Mouse (Mus musculus) embryonic facial prominence, embryonic 12.5 days (tissue): ENCODE data around the gene Fam160b1. TPM values are rescaled to one million over a fixed set of nuclear protein-coding genes. Genes with fewer than 3 reads are reported as not detected.

Source experiments
- ATAC-seq: fragments of 200-750 bp; cut with Nextera tagmentation; 2 replicates; pipeline ENCODE4 v1.8.0; 2017; ENCODE audit not compliant: insufficient number of reproducible peaks, insufficient read depth, low FRiP score, low TSS enrichment
- H3K27ac ChIP-seq: fragments of 300-500 bp; sonication (generic); 2 replicates; pipeline ENCODE4 v1.5.1; 2016; ENCODE audit warnings: mild to moderate bottlenecking
- H3K27me3 ChIP-seq: fragments of 300-500 bp; sonication (generic); 2 replicates; pipeline ENCODE4 v1.6.1; 2016; ENCODE audit warnings: mild to moderate bottlenecking, moderate library complexity
- H3K36me3 ChIP-seq: fragments of 300-500 bp; sonication (generic); 2 replicates; pipeline ENCODE4 v1.6.1; 2016; ENCODE audit warnings: mild to moderate bottlenecking
- H3K4me1 ChIP-seq: fragments of 300-500 bp; sonication (generic); 2 replicates; pipeline ENCODE4 v1.6.1; 2016
- H3K4me2 ChIP-seq: fragments of 300-500 bp; sonication (generic); replicated peaks from 2 replicates; pipeline ENCODE4 v1.6.1; 2016; ENCODE audit warnings: mild to moderate bottlenecking, moderate library complexity
- H3K4me3 ChIP-seq: fragments of 300-500 bp; sonication (generic); 2 replicates; pipeline ENCODE4 v1.5.1; 2016; ENCODE audit warnings: mild to moderate bottlenecking
- H3K9ac ChIP-seq: fragments of 300-500 bp; sonication (generic); 2 replicates; pipeline ENCODE4 v1.6.1; 2016; ENCODE audit warnings: mild to moderate bottlenecking, moderate library complexity
- H3K9me3 ChIP-seq: fragments of 300-500 bp; sonication (generic); 2 replicates; pipeline ENCODE4 v1.6.1; 2016; ENCODE audit warnings: mild to moderate bottlenecking, moderate library complexity
- WGBS: fragments of 180-500 bp; shearing (Covaris S2); methylation state at CpG from one replicate; pipeline ENCODE4 v1.1.7; 2016; 5-methylcytosine and 5-hydroxymethylcytosine counted together
- polyA plus RNA-seq: library from polyadenylated mRNA; unstranded; fragments of >200 nt; fragmentation: Nextera tagmentation; extraction: Ambion mirVana; gene quantifications from 2 replicates; pipeline ENCODE4 v1.2.1, GENCODE M21; 2016

Gene Fam160b1
- polyA plus RNA-seq, 1 experiment from 2014 or later, result 18.3 TPM

DNA sequence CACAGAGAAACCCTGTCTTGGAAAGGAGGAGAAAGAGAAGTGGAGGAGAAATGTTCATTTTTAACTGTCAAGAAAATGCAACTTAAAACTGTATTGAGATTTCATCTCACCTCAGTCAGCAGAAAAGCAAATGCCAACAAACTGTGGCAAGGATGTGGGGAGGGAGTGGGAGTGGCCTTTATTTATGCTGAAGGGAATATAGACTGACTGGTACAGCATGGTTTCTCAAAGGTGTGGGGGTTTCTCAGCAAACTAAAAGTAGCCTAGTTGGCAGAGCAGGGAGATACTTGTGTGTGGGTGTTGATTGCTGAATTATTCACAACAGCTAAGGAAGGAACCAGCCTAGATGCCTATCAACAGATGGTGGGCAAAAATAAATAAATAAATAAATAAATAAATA is 32.8 kb upstream of the Fam160b1 start:
- Histone ChIP-seq H3K27me3 (no peaks in the 10 kb centered on the region), H3K36me3 (no peaks in the 10 kb centered on the region), H3K4me3 (no peak overlapping the region), H3K4me2 (no peak overlapping the region), H3K4me1 (no peaks in the 10 kb centered on the region), H3K9ac (no peak overlapping the region), H3K27ac (no peak overlapping the region), H3K9me3 (no peaks in the 10 kb centered on the region)
- no peak for ATAC-seq

DNA sequence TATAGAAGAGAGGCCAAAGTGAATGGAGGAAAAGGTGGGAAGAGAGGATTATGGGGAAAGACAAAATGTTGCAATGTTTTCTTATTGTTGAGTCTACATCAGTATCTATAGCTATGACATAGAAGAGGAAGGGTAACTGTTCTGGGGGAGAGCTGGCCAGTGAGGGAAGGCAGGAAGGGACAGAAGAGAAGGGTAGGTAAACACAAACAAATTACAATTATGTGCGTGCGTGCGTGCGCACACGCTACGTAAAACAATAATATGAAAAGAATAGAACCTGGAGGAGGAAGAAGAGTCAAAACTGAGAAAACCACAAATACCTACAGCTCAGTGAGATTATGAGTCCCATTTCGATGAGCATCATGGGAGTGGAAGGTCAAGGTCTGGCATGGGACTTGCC is 32.2 kb upstream of the Fam160b1 start:
- no peak overlapping the region for H3K9ac ChIP-seq
- no peaks in the 10 kb centered on the region for H3K9me3 ChIP-seq
- no peak overlapping the region for H3K4me2 ChIP-seq
- ATAC-seq, result no peak
- WGBS, result 99% methylated on average over 7 of the region's 7 CpGs
- H3K4me1 ChIP-seq, result no peaks in the 10 kb centered on the region
- H3K27me3 ChIP-seq, result no peaks in the 10 kb centered on the region
- no peak overlapping the region for H3K4me3 ChIP-seq
- no peaks in the 10 kb centered on the region for H3K36me3 ChIP-seq
- H3K27ac ChIP-seq, result no peak overlapping the region

DNA sequence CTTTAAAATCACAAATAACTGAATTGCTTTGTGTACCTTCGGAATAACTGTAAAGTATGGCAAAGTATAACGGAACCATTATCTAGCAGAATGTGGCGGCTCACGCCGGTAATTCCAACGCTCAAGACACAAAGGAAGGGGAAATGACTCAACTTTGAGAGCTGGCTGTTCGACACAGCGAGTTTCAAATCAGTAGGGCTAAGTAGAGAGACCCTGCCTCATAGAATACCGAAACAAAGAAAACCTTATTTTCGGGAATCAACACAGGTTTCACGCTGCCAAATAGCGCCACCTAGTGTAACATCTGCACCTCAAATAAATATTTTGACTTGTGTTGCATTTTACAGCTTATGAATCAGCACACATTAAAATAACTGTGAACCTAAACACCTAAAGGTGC is 31.7 kb upstream of the Fam160b1 start:
- H3K36me3 ChIP-seq, result no peaks in the 10 kb centered on the region
- H3K9me3 ChIP-seq, result no peaks in the 10 kb centered on the region
- 61% methylated on average over 12 of the region's 12 CpGs for WGBS
- H3K27ac ChIP-seq, result no peak overlapping the region
- no peak overlapping the region for H3K9ac ChIP-seq
- no peak overlapping the region for H3K4me2 ChIP-seq
- no peaks in the 10 kb centered on the region for H3K4me1 ChIP-seq
- no peak overlapping the region for H3K4me3 ChIP-seq
- no peaks in the 10 kb centered on the region for H3K27me3 ChIP-seq
- no peak for ATAC-seq

DNA sequence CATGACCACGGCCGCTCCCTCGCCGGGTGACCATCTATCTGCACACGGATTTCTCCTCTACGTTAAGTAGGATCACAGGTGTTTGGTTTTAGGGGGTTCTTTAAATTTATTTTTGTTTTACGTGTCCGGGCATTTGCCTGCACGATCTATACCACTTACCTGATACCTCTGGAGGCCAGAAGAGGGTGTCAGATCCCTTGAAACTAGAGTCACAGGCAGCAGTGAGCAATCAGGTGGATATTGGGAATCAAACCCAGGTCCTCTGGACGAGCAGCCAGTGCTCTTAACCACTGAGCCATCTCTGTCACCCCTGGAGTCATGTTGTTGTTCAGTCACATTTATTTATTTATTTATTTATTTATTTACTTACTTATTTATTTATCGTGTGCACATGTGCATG is 30.2 kb upstream of the Fam160b1 start:
- Histone ChIP-seq H3K9ac (no peak overlapping the region), H3K4me3 (no peak overlapping the region), H3K9me3 (no peaks in the 10 kb centered on the region), H3K4me1 (no peaks in the 10 kb centered on the region), H3K27ac (no peak overlapping the region), H3K4me2 (no peak overlapping the region), H3K36me3 (no peaks in the 10 kb centered on the region), H3K27me3 (no peaks in the 10 kb centered on the region)
- WGBS, result 74% methylated on average over 11 of the region's 11 CpGs
- ATAC-seq, result no peak

DNA sequence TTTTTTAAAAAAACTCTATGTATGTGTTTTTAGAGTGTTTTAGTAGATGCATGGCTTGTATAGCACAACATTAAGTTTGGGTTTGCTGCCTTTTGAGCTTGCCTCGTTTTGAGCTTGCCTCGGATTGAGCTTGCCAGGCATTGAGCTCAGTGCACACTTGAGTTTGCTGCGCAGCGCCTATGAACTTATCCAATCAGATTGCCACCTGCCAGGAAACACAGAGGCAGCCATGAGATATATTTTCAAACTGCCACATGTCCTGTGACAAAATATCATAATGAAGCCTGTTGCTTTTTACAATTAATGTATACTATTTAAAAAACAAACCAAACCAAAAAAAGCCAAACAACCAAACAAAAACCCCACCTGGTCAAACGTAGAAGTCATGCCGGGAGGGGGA is 29.2 kb upstream of the Fam160b1 start:
- no peaks in the 10 kb centered on the region for H3K4me1 ChIP-seq

DNA sequence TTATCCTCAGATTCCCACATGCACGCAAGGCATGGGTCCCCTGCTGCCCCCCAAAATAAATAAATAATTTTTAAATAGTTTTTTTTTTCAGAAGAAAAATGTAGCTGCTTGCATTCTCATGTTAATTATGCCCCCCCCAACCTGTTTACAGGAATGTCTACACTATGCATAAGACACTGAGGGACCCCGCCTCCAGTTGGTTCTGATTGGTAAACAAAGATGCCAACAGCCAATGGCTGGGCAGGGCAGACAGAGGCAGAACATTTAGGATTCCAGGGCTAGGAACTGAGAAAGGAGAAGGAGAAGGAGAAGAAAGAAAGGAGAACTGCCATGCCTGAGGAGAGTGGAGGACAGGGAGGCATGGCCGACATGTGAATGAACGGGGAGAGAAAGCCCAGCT is 27.1 kb upstream of the Fam160b1 start:
- no peak for ATAC-seq
- no peak overlapping the region for H3K4me2 ChIP-seq
- H3K27ac ChIP-seq, result no peak overlapping the region
- no peaks in the 10 kb centered on the region for H3K9me3 ChIP-seq
- H3K9ac ChIP-seq, result no peak overlapping the region
- H3K4me1 ChIP-seq, result no peaks in the 10 kb centered on the region
- H3K27me3 ChIP-seq, result no peaks in the 10 kb centered on the region
- H3K36me3 ChIP-seq, result no peaks in the 10 kb centered on the region
- no peak overlapping the region for H3K4me3 ChIP-seq
- 88% methylated on average over 4 of the region's 4 CpGs for WGBS

More for the DNA sequence above, 29.2 kb upstream of the Fam160b1 start:
- no peaks in the 10 kb centered on the region for H3K36me3 ChIP-seq
- no peaks in the 10 kb centered on the region for H3K27me3 ChIP-seq
- no peaks in the 10 kb centered on the region for H3K9me3 ChIP-seq
- WGBS, result 82% methylated on average over 6 of the region's 6 CpGs
- no peak overlapping the region for H3K4me2 ChIP-seq
- H3K27ac ChIP-seq, result no peak overlapping the region
- no peak overlapping the region for H3K9ac ChIP-seq
- H3K4me3 ChIP-seq, result no peak overlapping the region
- ATAC-seq, result no peak

DNA sequence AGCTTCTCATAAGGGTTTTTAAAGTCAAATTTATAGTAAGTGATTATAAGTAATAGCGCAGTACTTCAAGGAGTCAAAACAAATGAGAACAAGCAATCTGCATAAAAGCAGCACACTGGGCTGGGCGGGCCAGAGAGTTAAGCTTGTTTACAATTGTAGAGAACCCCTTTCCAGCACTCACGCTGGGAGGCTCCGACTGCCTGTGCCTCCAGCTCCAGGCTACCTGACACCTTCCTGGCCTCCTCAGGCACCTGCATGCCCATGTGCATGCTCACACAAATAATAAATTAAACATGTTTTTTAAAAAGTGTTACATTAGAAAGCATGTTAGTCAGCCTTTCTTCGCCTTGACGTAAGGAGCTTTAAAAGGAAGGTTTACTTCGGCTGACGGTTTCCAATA is 25.3 kb upstream of the Fam160b1 start:
- ATAC-seq, result no peak
- Histone ChIP-seq H3K27ac (no peak overlapping the region), H3K36me3 (no peaks in the 10 kb centered on the region), H3K27me3 (no peaks in the 10 kb centered on the region), H3K4me2 (no peak overlapping the region), H3K4me1 (no peaks in the 10 kb centered on the region), H3K4me3 (no peak overlapping the region), H3K9me3 (no peaks in the 10 kb centered on the region), H3K9ac (no peak overlapping the region)
- WGBS, result 47% methylated on average over 8 of the region's 8 CpGs

DNA sequence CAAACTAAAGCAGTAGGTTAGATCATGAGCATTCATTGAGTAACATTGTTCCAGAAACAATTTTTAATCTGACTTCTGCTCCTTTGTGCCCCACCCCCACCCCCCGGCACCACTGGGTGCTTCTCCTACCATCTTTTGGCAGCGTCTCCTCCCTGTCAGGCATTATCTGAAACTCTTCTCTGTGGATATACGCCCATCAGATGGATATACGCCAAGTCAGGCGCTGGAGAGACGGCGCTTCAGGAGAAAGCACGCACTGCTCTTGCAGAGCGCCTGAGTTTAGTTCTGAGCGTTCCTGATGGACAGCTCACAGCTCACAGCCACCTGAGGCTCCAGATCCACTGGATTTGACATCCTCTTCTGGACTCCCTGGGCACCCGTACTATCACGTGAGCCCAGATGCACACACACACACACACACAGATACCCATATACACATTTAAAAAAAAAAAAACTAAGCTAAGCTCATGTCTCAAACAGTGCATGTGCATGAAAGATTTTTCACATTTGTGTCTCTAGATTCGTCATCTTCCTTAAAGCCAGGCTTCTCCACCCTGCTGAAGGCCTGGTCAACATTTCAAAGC is 21.1 kb upstream of the Fam160b1 start:
- Histone ChIP-seq H3K27ac (no peak overlapping the region), H3K4me1 (no peaks in the 10 kb centered on the region), H3K9me3 (no peaks in the 10 kb centered on the region), H3K9ac (no peak overlapping the region), H3K4me3 (no peak overlapping the region), H3K4me2 (no peak overlapping the region), H3K36me3 (no peaks in the 10 kb centered on the region), H3K27me3 (no peaks in the 10 kb centered on the region)
- ATAC-seq, result no peak
- 87% methylated on average over 13 of the region's 13 CpGs for WGBS

DNA sequence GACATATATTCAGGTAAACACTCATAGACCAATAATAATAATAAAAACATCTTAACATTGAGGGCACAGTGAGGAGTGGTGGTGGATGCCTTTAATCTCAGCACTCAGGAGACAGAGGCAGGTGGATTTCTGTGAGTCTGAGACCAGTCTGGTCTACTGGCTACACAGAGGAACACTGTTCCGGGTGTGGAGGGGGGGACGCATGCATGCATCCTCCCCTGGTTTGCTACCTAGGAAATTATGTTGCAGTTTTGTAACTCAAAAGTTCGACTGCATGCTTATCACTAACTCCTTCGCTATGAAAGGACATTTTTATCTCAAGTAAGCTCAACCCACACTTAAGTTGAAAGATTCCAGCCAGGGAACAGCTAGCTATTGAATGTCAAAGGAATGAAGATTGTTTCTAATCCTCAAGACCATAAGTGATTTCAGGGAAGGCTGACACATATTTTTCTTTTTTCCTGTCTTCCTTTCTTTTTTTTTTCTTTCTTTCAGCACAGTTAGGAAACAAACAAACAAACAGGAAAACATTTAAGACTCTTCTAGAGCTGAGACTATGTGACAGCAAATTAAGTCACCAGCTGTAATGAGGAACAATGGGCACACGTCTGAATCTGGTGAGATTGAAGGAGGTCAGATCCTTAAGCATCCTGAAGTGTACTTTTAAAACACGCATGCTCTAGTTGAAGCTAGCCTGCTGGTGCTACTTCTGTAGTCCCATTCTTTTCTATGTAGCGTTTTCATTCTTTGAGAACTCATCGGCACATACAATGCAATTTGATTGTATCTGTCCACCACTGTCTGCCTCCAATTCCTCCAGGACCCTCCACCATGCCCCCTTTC is 19.4 kb upstream of the Fam160b1 start:
- 77% methylated on average over 8 of the region's 8 CpGs for WGBS
- Histone ChIP-seq H3K4me2 (no peak overlapping the region), H3K4me1 (no peaks in the 10 kb centered on the region), H3K9ac (no peak overlapping the region), H3K4me3 (no peak overlapping the region), H3K9me3 (no peaks in the 10 kb centered on the region), H3K27ac (no peak overlapping the region), H3K27me3 (no peaks in the 10 kb centered on the region), H3K36me3 (no peaks in the 10 kb centered on the region)
- no peak for ATAC-seq

DNA sequence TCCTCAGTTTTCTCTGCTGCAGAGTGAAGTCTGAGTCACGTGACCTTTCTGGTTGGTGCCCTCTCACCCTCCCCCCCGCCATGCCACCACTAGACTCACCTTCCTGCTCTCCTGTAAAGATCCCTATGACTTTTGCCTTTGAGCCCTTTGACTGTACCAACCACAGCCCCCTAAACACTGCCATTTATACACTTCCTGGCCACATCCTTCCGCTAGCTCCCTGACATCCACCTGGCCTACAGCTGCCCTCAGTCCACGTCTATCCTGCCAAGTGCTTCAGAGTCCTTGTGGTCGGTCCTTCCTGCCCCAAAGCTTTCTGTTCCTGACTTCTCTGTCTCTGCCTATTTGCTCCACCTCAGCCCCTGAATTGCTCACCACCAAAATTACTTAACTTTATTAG is 16.6 kb upstream of the Fam160b1 start:
- Histone ChIP-seq H3K27ac (no peak overlapping the region), H3K36me3 (no peaks in the 10 kb centered on the region), H3K27me3 (no peaks in the 10 kb centered on the region), H3K4me3 (no peak overlapping the region), H3K9ac (no peak overlapping the region), H3K4me1 (no peaks in the 10 kb centered on the region), H3K9me3 (0 out of 2 replicates have a peak, but pooled peaks cover 3% of the 10 kb centered on the region), H3K4me2 (no peak overlapping the region)
- WGBS, result 82% methylated on average over 5 of the region's 5 CpGs
- no peak for ATAC-seq

DNA sequence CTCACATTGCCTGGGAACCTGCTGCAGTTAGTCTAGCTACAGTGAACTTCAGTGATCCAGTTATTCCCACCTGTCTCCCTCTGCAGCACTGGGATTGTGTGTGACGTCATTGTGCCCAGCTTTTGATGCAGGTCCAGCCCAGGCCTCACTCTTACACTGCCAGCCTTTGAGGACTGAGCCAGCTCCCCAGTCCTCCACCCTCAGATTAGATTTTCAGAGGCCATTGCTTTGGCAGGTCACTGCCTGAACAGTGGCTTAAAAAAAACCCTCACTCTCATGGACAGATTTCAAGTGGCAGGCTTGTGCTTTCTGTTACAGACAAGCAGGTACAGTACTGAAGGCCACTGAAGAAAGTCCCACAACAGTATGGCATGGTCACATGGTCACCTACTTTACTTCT is 15.8 kb upstream of the Fam160b1 start:
- ATAC-seq, result no peak
- no peaks in the 10 kb centered on the region for H3K27me3 ChIP-seq
- no peaks in the 10 kb centered on the region for H3K4me1 ChIP-seq
- no peak overlapping the region for H3K4me3 ChIP-seq
- H3K4me2 ChIP-seq, result no peak overlapping the region
- 0 out of 2 replicates have a peak, but pooled peaks cover 3% of the 10 kb centered on the region for H3K9me3 ChIP-seq
- no peaks in the 10 kb centered on the region for H3K36me3 ChIP-seq
- no peak overlapping the region for H3K9ac ChIP-seq
- H3K27ac ChIP-seq, result no peak overlapping the region
- 70% methylated on average over 1 of the region's 1 CpGs for WGBS

DNA sequence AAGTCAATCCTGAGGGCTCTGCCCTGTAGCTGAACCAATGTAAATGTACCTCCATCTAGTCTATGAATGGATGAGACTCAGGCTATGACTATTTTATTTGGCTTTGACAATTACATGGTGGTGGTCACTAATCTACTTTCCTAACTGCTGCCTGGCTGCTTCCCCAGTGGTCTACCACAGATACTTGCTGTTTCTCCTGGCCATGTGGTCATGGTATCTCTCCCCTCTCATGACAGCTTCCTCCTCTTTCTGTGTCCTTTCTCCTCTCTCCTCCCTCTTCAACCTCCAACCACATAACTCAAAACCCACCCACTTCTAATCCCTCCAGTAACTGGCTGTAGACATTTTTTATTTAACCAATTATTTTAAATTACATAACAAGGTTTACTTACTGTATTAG is 11.4 kb upstream of the Fam160b1 start:
- no peak for ATAC-seq
- no peak overlapping the region for H3K9ac ChIP-seq
- H3K4me3 ChIP-seq, result no peak overlapping the region
- H3K4me1 ChIP-seq, result 0 out of 2 replicates have a peak, but pooled peaks cover 6% of the 10 kb centered on the region
- H3K27ac ChIP-seq, result no peak overlapping the region
- H3K27me3 ChIP-seq, result no peaks in the 10 kb centered on the region
- no peaks in the 10 kb centered on the region for H3K36me3 ChIP-seq
- H3K9me3 ChIP-seq, result 0 out of 2 replicates have a peak, but pooled peaks cover 3% of the 10 kb centered on the region
- H3K4me2 ChIP-seq, result no peak overlapping the region
